Mouse (Mus musculus): Measurements from ENCODE around the gene Uggt2.

Gene Uggt2

GRCm38 (mm10) chr14:118980358-118980757 is 118.9 kb downstream of the Uggt2 start:
- no peak for DNase-seq

DNA sequence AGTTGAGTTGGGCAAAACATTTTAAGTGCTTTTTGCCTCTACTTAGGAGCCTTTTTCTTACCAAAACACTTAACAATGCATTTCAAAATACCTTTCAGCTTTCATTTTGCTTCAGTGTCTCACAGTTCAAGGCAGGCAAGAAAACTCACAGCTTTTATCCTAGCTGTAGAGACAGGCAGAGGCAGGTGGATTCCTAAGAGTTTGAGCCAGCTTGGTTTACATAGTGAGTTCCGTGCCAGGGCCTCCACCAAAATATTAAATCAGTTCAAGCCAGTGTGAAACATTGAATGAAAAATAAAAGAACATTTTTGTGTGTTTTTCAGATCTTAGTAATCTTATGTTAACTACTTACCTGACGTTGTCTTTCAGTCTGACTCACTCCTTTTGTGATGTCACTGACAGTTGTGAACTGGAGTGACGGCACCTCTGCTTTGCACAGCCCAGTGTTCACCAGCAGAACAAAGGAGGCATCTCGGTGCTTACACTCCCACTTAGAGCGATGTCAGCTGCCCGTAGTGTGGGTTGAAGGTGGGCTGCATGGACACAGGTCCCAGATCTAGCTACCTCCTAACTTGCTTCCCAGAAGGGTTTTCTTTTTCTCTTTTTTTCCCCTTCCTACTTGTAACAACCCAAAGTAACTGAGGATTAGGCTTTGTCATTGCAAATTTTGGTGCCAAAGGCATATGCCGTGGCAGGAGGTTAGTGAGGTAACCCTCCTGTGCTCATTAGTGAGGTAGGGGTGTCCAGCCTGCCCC is 119.5 kb downstream of the Uggt2 start:
- no peak for DNase-seq

DNA sequence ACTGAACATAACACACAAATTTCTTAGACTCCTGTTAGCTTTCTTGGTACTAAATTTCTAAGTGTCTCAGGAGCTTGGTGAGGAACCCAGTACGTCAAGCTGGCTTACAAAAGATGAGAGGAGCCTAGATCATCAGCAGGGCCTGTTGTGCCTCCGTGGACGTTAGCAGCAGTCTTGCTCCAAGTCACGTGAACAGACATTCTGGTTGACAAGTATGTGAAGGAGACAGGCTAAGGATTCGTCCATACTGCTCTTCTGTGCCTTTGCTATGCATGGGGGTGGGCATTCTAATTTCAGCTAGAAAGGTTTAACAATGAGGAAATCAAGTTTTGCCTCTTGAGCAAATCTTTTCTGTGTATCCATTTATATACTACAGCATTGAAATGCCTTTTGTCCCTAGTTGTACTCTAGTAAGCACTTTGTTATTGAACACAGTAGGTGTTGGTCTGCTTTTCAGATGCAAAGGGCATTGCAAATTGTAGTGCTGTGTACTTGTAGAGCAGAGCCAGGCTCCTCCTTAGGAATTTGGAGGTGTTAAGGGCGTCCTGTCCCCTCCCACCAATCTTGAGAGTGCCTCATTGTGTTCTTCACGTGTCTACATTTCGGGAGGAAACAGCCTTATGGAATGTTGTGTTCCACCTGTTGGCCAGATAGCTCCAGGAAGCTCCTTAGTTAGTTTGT is 122.0 kb downstream of the Uggt2 start:
- DNase-seq = no peak

DNA sequence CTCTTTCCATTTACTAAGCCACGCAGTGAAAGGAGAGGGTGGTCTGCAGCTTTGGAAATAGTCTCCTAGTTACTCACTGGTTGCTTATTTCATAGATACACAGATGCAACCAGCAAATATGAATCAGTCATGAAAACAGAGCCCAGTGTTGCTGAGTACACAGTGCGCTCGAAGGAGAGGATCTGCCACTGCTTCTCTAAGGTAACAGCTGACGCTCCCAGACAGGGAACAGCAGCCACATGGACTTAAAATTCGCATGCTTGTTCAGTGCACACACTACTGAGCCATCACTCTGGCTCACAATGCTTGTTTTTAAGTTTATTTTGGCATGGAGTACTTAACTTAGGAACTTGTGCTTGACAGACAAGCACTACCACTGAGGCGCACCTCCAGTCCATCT is 127.0 kb downstream of the Uggt2 start:
- DNase-seq = no peak

DNA sequence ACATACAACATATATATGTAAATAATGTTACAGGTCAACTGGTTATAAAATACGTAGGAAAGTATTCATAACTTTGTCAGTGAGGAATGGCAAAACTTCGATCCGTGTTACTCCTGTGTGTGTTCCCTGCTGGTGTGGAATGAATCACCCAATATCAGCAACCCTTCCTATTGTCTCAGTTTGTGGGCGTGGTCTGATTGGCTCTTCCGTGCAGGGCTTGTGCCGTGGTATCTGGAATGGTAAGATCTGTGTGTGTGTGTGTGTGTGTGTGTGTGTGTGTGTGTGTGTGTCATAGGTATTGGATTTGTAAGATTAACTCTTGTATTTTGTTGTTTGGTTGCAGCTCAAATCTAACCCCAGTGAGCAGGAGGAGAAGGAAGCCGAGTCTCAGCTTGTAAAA is 131.6 kb downstream of the Uggt2 start:
- no peak for DNase-seq

DNA sequence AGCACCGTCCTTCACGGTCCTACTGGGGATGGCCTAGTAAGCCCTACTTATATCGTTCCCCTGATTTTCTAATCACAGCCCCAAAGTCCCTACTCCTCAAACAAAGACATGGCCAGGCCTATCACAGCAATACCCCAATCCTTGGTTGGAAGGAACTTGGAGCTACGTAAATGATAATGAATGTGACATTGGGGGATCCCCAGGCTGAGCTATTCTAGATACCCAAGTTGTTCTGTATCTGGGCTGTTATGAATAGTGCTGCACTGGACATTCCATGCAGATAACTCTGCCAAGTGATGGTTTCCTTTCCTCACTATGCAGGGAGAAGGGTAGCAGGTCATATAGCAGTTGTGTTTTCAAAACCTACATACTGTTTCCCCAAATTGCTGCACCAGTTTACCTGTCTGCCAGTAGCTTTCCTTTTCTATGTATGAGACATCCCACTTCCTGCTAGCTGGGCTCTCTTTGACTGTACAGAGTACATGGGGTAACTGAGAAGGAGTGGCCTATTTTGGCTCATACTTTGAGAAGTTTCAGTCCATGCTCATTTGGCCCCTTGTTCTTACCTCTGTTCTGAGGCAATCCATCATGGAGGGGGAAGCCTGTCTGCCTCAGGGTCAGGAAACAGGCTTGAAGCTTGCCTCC is 133.8 kb downstream of the Uggt2 start:
- no peak for DNase-seq

DNA sequence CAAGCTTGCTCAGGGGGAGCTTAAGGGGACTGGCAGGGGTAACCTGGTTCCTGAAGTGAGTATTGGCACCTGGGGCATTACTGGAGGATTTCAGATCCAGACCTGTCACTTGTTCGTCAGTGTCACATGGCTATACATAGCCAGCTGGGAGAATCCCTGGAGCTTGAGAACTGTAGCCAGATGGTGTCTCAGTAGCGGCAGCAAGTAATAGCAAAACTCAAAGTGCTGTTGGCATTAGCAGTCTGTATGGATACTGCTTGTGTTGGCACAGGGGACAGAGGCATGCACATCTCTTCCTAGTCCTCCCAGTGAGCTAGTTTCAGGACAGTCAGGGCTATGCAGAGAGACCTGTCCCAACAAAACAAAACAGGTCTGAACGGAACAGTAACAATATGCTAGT is 141.2 kb downstream of the Uggt2 start:
- DNase-seq = no peak

DNA sequence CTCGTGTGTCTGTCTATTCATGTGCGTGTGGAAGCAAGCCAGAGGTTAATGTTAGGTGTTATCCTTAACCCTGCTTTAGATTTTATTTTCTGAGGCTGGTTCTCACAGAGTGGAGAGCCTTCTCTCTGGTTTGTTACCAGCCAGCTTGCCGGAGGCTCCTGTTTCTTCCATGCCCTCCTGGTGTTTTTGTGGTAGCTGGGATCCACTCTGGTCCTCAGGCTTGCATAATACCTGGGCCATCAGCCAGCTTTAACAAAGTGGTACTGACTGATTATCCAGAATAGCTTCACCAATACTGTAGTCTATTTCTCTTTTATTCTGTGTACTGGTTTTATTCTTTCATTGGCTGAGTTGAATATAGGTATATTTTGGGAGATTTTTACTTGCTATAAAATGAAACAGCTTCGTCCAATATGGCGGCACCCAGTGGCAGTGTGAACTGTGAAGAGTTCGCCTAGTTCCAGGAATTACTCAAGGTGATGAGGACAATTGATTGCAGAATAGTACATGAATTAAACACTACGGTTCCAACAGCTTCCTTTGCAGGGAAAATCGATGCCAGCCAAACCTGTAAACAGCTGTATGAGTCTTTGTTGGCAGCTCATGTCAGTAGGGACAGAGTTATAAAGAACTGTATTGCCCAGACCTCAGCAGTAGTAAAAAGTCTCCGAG is 147.2 kb downstream of the Uggt2 start:
- peak in 1 of 2 experiments; percentile 26 for DNase-seq

GRCm38 (mm10) chr14:118948841-118949240 is 150.4 kb downstream of the Uggt2 start:
- DNase-seq = no peak

DNA sequence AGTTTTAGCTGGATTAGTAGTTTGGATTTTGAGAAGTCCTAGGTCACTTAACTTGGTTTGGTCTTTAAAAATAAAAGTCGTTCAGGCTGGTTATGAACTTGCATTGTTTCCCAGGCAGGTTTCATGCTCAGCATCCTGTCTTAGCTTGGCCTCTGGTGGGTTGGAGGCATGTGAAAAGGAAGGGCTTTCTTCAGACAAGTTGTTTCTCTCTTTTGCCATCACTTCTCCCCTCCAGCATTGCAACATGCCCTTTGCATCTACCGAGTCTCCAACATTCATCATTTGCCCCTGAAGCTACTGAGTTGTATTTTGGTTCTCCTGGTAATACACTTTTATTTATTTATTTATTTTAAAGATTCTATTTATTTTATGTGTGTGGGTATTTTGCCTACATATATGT is 154.5 kb downstream of the Uggt2 start:
- no peak for DNase-seq

- DNase-seq = peak; percentile 38 to 45
These were observed 157.2 kb downstream of the Uggt2 start for GRCm38 (mm10) chr14:118942076-118942475.

GRCm38 (mm10) chr14:118940796-118941495 is 158.3 kb downstream of the Uggt2 start:
- DNase-seq = no peak

DNA sequence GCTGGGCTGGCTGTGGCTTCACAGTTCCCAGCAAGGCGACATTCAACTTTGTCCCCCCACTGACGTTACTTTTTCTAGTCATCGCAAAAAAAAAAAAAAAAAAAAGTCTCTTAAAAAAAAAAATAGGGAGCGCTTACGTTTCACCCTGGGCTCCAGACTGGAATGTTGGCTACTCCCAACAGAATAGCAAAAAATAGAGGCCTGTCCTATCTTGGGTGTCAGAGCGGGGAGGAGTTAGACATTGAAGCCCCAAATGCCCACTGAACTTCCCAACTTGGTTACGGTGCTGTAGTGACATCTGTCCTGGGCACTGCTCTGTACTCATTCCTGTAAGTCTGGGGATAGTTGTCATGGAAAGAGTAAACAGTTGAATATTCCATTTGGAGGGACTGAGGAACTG is 160.7 kb downstream of the Uggt2 start:
- peak in 1 of 2 experiments; percentile 19 for DNase-seq

GRCm38 (mm10) chr14:118937533-118938492 is 161.4 kb downstream of the Uggt2 start, which contains the start of gene Dnajc3:
Gene Dnajc3 (plus strand): TSS chr14:118937976.
- DNase-seq = peak; percentile 100

GRCm38 (mm10) chr14:118936952-118937351 is 162.3 kb downstream of the Uggt2 start:
- DNase-seq = no peak

GRCm38 (mm10) chr14:118936236-118936635 is 163.0 kb downstream of the Uggt2 start:
- no peak for DNase-seq
